Mouse (Mus musculus) kidney, postnatal 36 days (tissue): ENCODE measurements at regions not wholly inside any gene's neighbourhood (a gene's known extent, or its start where the extent isn't known, plus 50 kb on each side); places are given as distances from the start of the nearest gene placed in this dataset.
A peak's percentile ranks its signal among the peaks of the same experiment; 100 is the strongest.

ENCODE experiments used
- DNase-seq, 2 experiments: peaks; one replicate each; pipeline ENCODE4 v3.0.0; 2021 to 2022; ENCODE audit warnings: mixed read lengths in 2 of 2

GRCm38 (mm10) chrX:136321692-136322091 is 51.6 kb downstream of the Bex3 start:
- DNase-seq = peak; percentile 25 to 66

- no peak for DNase-seq
Measured at GRCm38 (mm10) chrX:136365809-136366208, 95.8 kb downstream of the Bex3 start.
